Mouse (Mus musculus): ENCODE results near the gene Thoc3.

DNA sequence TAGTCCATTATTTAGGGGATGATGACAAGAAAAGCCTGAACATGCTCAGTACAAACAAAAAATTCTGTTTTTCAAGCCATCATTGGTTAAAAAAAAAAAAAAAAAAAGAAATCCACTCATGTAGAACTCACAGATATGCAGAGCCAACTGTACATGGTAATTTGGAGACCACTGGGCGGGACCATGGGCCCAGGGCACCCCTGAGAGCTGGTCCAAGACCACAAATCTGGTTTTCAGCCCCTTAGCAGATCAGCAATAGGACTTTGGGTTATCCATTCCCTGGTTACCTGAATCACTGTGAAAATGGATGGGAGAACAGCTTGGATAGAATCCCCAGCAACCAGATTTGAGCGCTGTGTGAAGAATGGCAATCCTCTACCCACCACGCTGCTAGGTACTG lies 57.0 kb downstream of the Thoc3 start:
- TF ChIP-seq GATA1 (IDR thresholded peaks at IDR 0.05; ENCODE audit: low read length) (no peak), TAL1 (IDR thresholded peaks at IDR 0.05; ENCODE audit: low read length) (no peak)
